Mouse (Mus musculus): ENCODE results near the gene Plce1.

GRCm38 (mm10) chr19:38480731-38481621 lies at the start of gene Plce1:
- no peak for TF ChIP-seq CTCF (IDR thresholded peaks at IDR 0.05; ENCODE audit: low read depth)
- TF ChIP-seq EP300 (IDR thresholded peaks at IDR 0.05; ENCODE audit: low read depth), result no peak

Measured in liver, embryonic 14.5 days (tissue).